Mouse (Mus musculus): ENCODE measurements around the gene Cpne9. TPM values are rescaled to one million over a fixed set of nuclear protein-coding genes. Genes with fewer than 3 reads are reported as not detected.

The Cpne9 gene
- polyA plus RNA-seq, 1 experiment = 0.13 TPM

DNA sequence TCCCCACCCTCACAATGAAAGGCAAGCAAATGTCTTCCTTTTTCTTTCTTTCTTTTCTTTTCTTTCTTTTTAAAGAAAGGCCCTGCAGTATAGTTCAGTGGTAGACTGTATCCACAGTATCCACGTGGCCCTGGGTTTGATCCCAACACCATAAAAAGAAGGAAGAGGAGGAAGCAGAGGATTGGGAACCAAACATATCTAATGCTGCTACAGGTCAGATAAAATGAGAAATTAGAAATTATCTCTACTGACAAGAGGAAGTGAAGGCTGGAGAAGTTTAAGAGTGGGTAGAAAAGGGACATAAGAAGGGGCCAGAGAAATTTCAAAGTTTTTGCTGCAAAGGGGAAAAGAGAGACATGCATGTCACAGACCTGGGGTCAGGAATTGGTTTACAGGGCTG, 4.2 kb downstream of the Cpne9 start:
- Histone ChIP-seq H3K36me3 (ENCODE audit: control insufficient read depth, insufficient read depth, low read length) (no peaks in the 10 kb centered on the region), H3K4me3 (ENCODE audit: extremely low read depth, insufficient read depth, insufficient read length) (no peak overlapping the region), H3K4me1 (ENCODE audit: control insufficient read depth, insufficient read depth, insufficient read length) (peaks cover 3% of the 10 kb centered on the region; the same call in 1 of the 2 replicates), H3K27ac (ENCODE audit: insufficient read depth, low read length) (no peak overlapping the region), H3K27me3 (ENCODE audit: control insufficient read depth, insufficient read depth, low read length) (peaks cover 6% of the 10 kb centered on the region)
- TF ChIP-seq POLR2A (IDR thresholded peaks at IDR 0.05; ENCODE audit: low read depth, low read length) = no peak
- TF ChIP-seq CTCF (IDR thresholded peaks at IDR 0.05; ENCODE audit: extremely low read depth, insufficient read depth, insufficient read length, insufficient replicate concordance) = no peak
- DNase-seq (ENCODE audit: low read depth in 1 of 2, low spot score in 2 of 2) = no peak
- 75% methylated on average over 1 of the region's 1 CpGs for WGBS

DNA sequence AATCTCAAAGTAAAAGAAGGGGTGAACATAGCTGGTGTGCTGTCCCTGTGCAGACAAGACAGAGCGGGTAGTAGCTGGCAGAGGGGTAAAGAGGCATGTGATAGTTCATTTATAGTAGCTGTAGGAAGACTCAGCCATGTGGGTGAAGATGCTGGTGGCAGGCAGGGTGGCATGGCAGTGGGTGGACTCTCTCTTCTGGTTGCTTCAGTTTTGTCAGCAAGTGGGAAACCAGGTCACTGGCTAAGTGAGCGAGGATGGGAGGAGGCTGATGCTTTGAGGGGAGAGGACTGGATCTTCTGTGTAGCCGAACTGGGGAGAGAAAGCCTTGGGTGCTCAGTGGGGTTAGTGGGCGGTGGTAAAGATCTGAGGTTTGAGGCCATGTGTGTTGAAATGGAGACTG, 5.1 kb downstream of the Cpne9 start:
- TF ChIP-seq CTCF (IDR thresholded peaks at IDR 0.05; ENCODE audit: extremely low read depth, insufficient read depth, insufficient read length, insufficient replicate concordance) (no peak), POLR2A (IDR thresholded peaks at IDR 0.05; ENCODE audit: low read depth, low read length) (no peak)
- no peak overlapping the region for H3K4me3 ChIP-seq (ENCODE audit: extremely low read depth, insufficient read depth, insufficient read length)
- peaks cover 4% of the 10 kb centered on the region; the same call in 1 of the 2 replicates for H3K27me3 ChIP-seq (ENCODE audit: control insufficient read depth, insufficient read depth, low read length)
- H3K27ac ChIP-seq (ENCODE audit: insufficient read depth, low read length) = no peak overlapping the region
- H3K36me3 ChIP-seq (ENCODE audit: control insufficient read depth, insufficient read depth, low read length) = no peaks in the 10 kb centered on the region
- 80% methylated on average over 4 of the region's 4 CpGs for WGBS
- no peak for DNase-seq (ENCODE audit: low read depth in 1 of 2, low spot score in 2 of 2)
- peaks cover 1% of the 10 kb centered on the region; the same call in 1 of the 2 replicates for H3K4me1 ChIP-seq (ENCODE audit: control insufficient read depth, insufficient read depth, insufficient read length)

DNA sequence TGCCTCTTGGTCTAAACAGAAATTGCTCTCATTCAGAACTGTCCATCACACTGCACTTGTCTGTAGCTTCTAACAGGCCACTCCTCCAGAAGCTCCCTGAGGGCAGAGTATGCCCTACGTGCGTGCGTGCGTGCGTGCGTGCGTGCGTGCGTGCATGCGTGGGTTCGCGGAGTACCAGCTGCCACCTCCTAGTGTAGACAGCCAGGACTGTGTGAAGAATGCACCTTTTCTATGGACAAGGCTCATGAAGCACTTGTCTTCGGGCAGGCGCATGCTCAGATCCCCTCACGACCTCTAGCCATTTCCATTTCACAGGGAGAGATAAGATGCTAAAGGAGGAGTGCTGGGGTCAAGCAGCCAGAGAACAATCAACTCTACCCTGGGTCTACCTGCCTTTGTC, 7.2 kb downstream of the Cpne9 start:
- H3K36me3 ChIP-seq (ENCODE audit: control insufficient read depth, insufficient read depth, low read length) = no peaks in the 10 kb centered on the region
- WGBS = 82% methylated on average over 15 of the region's 15 CpGs
- TF ChIP-seq CTCF (IDR thresholded peaks at IDR 0.05; ENCODE audit: extremely low read depth, insufficient read depth, insufficient read length, insufficient replicate concordance) (no peak), POLR2A (IDR thresholded peaks at IDR 0.05; ENCODE audit: low read depth, low read length) (no peak)

DNA sequence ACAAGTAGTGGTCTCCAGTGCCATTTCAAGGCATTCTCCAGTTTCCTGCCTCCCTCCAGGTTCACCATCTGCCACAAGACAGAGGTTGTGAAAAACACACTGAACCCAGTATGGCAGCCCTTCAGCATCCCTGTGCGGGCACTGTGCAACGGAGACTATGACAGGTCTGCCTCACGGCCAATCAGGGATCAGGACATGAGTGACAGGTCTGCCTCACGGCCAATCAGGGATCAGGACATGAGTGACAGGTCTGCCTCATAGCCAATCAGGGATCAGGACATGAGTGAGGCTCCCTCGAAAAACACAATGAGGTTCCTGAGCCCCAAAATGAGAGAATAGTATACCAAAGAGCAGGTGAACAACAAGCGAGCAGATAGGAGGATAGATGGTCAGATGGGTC, 8.2 kb downstream of the Cpne9 start:
- DNase-seq (ENCODE audit: low read depth in 1 of 2, low spot score in 2 of 2) = no peak
- 78% methylated on average over 6 of the region's 6 CpGs for WGBS
- Histone ChIP-seq H3K36me3 (ENCODE audit: control insufficient read depth, insufficient read depth, low read length) (no peaks in the 10 kb centered on the region), H3K27ac (ENCODE audit: insufficient read depth, low read length) (no peak overlapping the region), H3K4me1 (ENCODE audit: control insufficient read depth, insufficient read depth, insufficient read length) (no peaks in the 10 kb centered on the region), H3K4me3 (ENCODE audit: extremely low read depth, insufficient read depth, insufficient read length) (no peak overlapping the region), H3K27me3 (ENCODE audit: control insufficient read depth, insufficient read depth, low read length) (no peaks in the 10 kb centered on the region)
- TF ChIP-seq CTCF (IDR thresholded peaks at IDR 0.05; ENCODE audit: extremely low read depth, insufficient read depth, insufficient read length, insufficient replicate concordance) (no peak), POLR2A (IDR thresholded peaks at IDR 0.05; ENCODE audit: low read depth, low read length) (no peak)

More for the DNA sequence above, 7.2 kb downstream of the Cpne9 start:
- no peak for DNase-seq (ENCODE audit: low read depth in 1 of 2, low spot score in 2 of 2)
- Histone ChIP-seq H3K27me3 (ENCODE audit: control insufficient read depth, insufficient read depth, low read length) (no peaks in the 10 kb centered on the region), H3K27ac (ENCODE audit: insufficient read depth, low read length) (no peak overlapping the region), H3K4me1 (ENCODE audit: control insufficient read depth, insufficient read depth, insufficient read length) (no peaks in the 10 kb centered on the region; the same call in 1 of the 2 replicates), H3K4me3 (ENCODE audit: extremely low read depth, insufficient read depth, insufficient read length) (no peak overlapping the region)

DNA sequence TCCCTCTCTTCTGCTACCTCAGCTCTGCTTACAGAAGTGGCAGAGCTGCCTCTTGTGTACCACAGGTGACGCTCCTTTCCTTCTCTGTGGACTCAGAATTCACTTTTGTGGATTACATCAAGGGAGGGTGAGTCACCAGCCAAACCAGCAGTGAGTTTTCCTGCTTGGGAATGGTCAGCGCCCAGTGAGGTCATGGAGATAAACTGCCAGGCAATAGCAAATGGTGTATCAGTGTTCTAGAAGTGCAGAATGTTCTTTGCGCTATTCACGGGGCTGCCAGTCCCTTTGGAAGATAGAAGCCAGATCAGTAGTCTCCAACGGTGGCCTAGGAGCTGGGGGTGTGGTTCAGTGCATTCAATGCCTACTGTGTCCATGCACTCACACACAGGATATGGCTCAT, 10.8 kb downstream of the Cpne9 start:
- no peak overlapping the region for H3K4me3 ChIP-seq (ENCODE audit: extremely low read depth, insufficient read depth, insufficient read length)
- H3K4me1 ChIP-seq (ENCODE audit: control insufficient read depth, insufficient read depth, insufficient read length) = no peaks in the 10 kb centered on the region
- H3K27me3 ChIP-seq (ENCODE audit: control insufficient read depth, insufficient read depth, low read length) = no peaks in the 10 kb centered on the region
- 73% methylated on average over 5 of the region's 5 CpGs for WGBS
- TF ChIP-seq CTCF (IDR thresholded peaks at IDR 0.05; ENCODE audit: extremely low read depth, insufficient read depth, insufficient read length, insufficient replicate concordance) = no peak
- no peak for TF ChIP-seq POLR2A (IDR thresholded peaks at IDR 0.05; ENCODE audit: low read depth, low read length)
- H3K36me3 ChIP-seq (ENCODE audit: control insufficient read depth, insufficient read depth, low read length) = no peaks in the 10 kb centered on the region
- no peak for DNase-seq (ENCODE audit: low read depth in 1 of 2, low spot score in 2 of 2)
- H3K27ac ChIP-seq (ENCODE audit: insufficient read depth, low read length) = no peak overlapping the region

DNA sequence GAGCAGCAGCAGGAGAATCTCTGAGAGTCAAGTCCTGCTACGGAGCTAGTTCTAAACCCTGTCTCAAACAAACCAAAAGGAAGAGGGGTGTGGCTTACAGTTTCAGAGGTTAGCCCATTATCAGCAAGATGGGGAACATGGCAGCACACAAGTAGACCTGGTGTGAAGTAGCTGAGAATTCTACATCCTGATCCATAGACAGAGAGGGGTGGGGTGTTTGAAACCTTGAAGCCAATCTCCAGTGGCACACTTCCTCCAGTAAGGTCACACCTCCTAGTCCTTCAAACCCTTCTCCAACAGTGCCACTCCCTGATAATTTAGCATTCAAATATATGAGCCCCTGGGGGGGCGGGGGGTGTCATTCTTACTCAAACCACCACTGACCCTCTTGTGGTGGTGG, 13.9 kb downstream of the Cpne9 start:
- H3K36me3 ChIP-seq (ENCODE audit: control insufficient read depth, insufficient read depth, low read length) = no peaks in the 10 kb centered on the region
- no peak for DNase-seq (ENCODE audit: low read depth in 1 of 2, low spot score in 2 of 2)
- H3K27ac ChIP-seq (ENCODE audit: insufficient read depth, low read length) = no peak overlapping the region
- no peak overlapping the region for H3K4me3 ChIP-seq (ENCODE audit: extremely low read depth, insufficient read depth, insufficient read length)
- no peaks in the 10 kb centered on the region for H3K4me1 ChIP-seq (ENCODE audit: control insufficient read depth, insufficient read depth, insufficient read length)
- H3K27me3 ChIP-seq (ENCODE audit: control insufficient read depth, insufficient read depth, low read length) = no peaks in the 10 kb centered on the region
- WGBS = 91% methylated on average over 2 of the region's 2 CpGs
- no peak for TF ChIP-seq CTCF (IDR thresholded peaks at IDR 0.05; ENCODE audit: extremely low read depth, insufficient read depth, insufficient read length, insufficient replicate concordance)
- TF ChIP-seq POLR2A (IDR thresholded peaks at IDR 0.05; ENCODE audit: low read depth, low read length) = no peak

DNA sequence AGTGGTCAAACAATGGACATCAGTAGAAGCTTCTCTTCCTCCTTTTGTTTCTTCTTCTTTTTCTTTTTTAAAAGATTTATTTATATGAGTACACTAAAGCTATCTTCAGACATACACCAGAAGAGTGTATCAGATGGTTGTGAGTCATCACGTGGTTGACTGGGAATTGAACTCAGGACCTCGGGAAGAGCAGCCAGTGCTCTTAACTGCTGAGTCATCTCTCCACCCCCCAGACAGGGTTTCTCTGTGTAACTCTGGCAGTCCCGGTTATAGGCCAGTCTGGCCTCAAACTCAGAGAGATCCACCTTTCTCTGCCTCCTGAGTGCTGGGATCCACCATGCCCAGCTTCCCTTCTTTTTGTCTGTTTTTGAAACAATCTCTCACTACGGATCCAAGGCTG, 14.5 kb downstream of the Cpne9 start:
- TF ChIP-seq CTCF (IDR thresholded peaks at IDR 0.05; ENCODE audit: extremely low read depth, insufficient read depth, insufficient read length, insufficient replicate concordance) (no peak), POLR2A (IDR thresholded peaks at IDR 0.05; ENCODE audit: low read depth, low read length) (no peak)
- WGBS = 59% methylated on average over 4 of the region's 4 CpGs
- no peak for DNase-seq (ENCODE audit: low read depth in 1 of 2, low spot score in 2 of 2)
- H3K36me3 ChIP-seq (ENCODE audit: control insufficient read depth, insufficient read depth, low read length) = no peaks in the 10 kb centered on the region
- H3K4me1 ChIP-seq (ENCODE audit: control insufficient read depth, insufficient read depth, insufficient read length) = no peaks in the 10 kb centered on the region
- no peak overlapping the region for H3K27ac ChIP-seq (ENCODE audit: insufficient read depth, low read length)
- no peak overlapping the region for H3K4me3 ChIP-seq (ENCODE audit: extremely low read depth, insufficient read depth, insufficient read length)
- H3K27me3 ChIP-seq (ENCODE audit: control insufficient read depth, insufficient read depth, low read length) = no peaks in the 10 kb centered on the region
